Mouse (Mus musculus) stomach, embryonic 16.5 days (tissue): ENCODE results near the gene Ankrd66. TPM values are rescaled to one million over a fixed set of nuclear protein-coding genes. Genes with fewer than 3 reads are reported as not detected.
A peak's percentile ranks its signal among the peaks of the same experiment; 100 is the strongest.

Experiments
- ATAC-seq: fragments of 200-750 bp; cut with Nextera tagmentation; 2 replicates; pipeline ENCODE4 v1.8.0; 2017; ENCODE audit warnings: moderate number of reproducible peaks, moderate TSS enrichment; ENCODE audit not compliant: insufficient read depth, low FRiP score
- H3K27ac ChIP-seq: fragments of 300-500 bp; sonication (generic); 2 replicates; pipeline ENCODE4 v1.5.1; 2014; ENCODE audit warnings: low read length
- H3K27me3 ChIP-seq: fragments of 300-500 bp; sonication (generic); 2 replicates; pipeline ENCODE4 v1.6.1; 2014; ENCODE audit warnings: low read length, control low read depth, mixed read lengths; ENCODE audit not compliant: control insufficient read depth, insufficient read depth
- H3K36me3 ChIP-seq: fragments of 300-500 bp; sonication (generic); 2 replicates; pipeline ENCODE4 v1.6.1; 2014; ENCODE audit warnings: low read length; ENCODE audit not compliant: control insufficient read depth, insufficient read depth
- H3K4me1 ChIP-seq: fragments of 300-500 bp; sonication (generic); 2 replicates; pipeline ENCODE4 v1.6.1; 2014; ENCODE audit warnings: low read length, control low read depth, mixed read lengths; ENCODE audit not compliant: control insufficient read depth, insufficient read depth
- H3K4me2 ChIP-seq: fragments of 300-500 bp; sonication (generic); 2 replicates; pipeline ENCODE4 v1.6.1; 2014; ENCODE audit warnings: low read depth, low read length, mixed read lengths
- H3K4me3 ChIP-seq: fragments of 300-500 bp; sonication (generic); replicated peaks from 2 replicates; pipeline ENCODE4 v1.5.1; 2014; ENCODE audit warnings: mild to moderate bottlenecking, low read length
- H3K9ac ChIP-seq: fragments of 300-500 bp; sonication (generic); 2 replicates; pipeline ENCODE4 v1.6.1; 2014; ENCODE audit warnings: low read length
- H3K9me3 ChIP-seq: fragments of 300-500 bp; sonication (generic); replicated peaks from 2 replicates; pipeline ENCODE4 v1.6.1; 2016; ENCODE audit warnings: low read length, control low read depth; ENCODE audit not compliant: control insufficient read depth
- WGBS: fragments of 180-500 bp; shearing (Covaris S2); extraction: QIAGEN DNeasy Blood & Tissue Kit; methylation state at CpG from one replicate; pipeline ENCODE4 v1.1.7; 2014; 5-methylcytosine and 5-hydroxymethylcytosine counted together
- polyA plus RNA-seq: library from polyadenylated mRNA; unstranded; fragments of >200 nt; fragmentation: Nextera tagmentation; extraction: Ambion mirVana; gene quantifications from 2 replicates; pipeline ENCODE4 v1.2.1, GENCODE M21; 2015

The Ankrd66 gene
- polyA plus RNA-seq, 1 experiment from 2014 or later, result not detected

DNA sequence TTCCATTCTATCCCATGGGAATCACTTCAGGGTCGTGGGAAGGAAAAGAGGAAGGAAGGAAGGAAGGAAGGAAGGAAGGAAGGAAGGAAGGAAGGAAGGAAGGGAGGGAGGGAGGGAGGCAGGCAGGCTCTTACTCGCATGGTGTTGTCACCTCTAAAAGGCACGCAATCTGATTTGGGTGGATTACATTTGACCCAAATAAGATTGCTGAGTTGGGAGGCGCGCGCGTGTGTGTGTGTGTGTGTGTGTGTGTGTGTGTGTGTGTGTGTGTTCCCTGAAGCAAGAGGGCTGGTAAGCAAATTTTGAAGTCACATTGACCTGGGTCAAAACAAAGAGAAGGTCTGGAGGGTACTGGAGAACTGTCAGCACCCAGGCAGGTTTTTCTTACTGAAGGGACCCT, 25.8 kb upstream of the Ankrd66 start:
- peaks cover 2% of the 10 kb centered on the region for H3K4me1 ChIP-seq
- WGBS, result 67% methylated on average over 7 of the region's 7 CpGs
- no peak for ATAC-seq
- no peak overlapping the region for H3K9ac ChIP-seq
- H3K4me2 ChIP-seq, result no peak overlapping the region
- no peaks in the 10 kb centered on the region for H3K27me3 ChIP-seq
- H3K4me3 ChIP-seq, result no peak overlapping the region
- no peaks in the 10 kb centered on the region for H3K9me3 ChIP-seq
- H3K36me3 ChIP-seq, result no peaks in the 10 kb centered on the region
- no peak overlapping the region for H3K27ac ChIP-seq

DNA sequence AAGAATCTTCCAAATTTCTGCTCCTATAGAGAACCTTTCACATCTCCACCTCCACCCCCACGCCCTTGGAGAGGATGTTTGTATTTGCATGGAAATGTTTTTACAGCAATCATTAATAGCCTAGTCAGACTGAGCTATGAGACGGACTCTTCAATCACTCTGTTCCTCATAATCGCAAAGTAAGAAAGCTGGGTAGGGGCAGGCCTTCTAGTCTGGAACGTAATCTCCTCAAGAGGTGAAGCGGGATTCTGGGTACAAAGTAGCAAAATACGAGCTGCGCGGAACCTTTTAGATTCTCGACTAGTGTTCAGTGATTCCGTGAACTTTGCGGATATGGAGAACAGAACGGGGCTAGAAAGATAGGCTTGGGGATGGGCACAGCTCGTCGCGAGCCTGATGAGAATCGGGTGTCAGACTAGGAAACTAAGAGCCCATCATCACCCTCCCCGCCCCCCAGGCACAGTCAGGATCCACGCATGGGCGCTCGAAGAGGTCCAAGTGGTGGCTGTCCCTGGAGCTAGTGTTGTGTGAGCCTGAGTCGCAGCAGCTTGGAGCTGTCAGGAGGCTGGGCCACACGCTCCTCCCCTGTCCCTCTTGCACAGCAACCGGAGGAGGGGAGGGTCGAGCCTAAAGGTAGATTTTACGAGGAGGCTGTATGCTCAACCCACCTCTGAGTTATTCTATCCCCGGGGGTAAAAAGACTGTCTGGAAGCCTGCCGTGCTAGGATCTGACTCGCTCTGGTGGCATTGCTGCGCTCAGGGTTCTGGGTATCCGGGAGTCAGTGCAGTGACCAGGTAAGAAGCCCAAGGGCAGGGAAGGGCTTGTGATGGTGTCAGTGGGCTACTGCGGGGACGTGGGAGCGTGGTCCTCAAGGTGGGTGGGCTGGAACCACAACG, 24.8 kb upstream of the Ankrd66 start, which contains the start of gene Pla2g7:
Gene Pla2g7 (plus strand): TSS at position 107 of the 897 bp plus-strand sequence.
- under 1% methylated on average over 34 of the region's 34 CpGs for WGBS
- ATAC-seq, result peak; percentile 72; the same call in 1 of the 2 replicates
- Histone ChIP-seq H3K4me2 (peak within 1 kb of the TSS; percentile 91), H3K9ac (peak within 1 kb of the TSS; percentile 74), H3K4me1 (peaks cover 2% of the 10 kb centered on the region), H3K4me3 (peak within 1 kb of the TSS; percentile 54), H3K9me3 (no peaks in the 10 kb centered on the region), H3K27ac (no peak within 1 kb of the TSS), H3K27me3 (no peaks in the 10 kb centered on the region), H3K36me3 (no peaks in the 10 kb centered on the region)

DNA sequence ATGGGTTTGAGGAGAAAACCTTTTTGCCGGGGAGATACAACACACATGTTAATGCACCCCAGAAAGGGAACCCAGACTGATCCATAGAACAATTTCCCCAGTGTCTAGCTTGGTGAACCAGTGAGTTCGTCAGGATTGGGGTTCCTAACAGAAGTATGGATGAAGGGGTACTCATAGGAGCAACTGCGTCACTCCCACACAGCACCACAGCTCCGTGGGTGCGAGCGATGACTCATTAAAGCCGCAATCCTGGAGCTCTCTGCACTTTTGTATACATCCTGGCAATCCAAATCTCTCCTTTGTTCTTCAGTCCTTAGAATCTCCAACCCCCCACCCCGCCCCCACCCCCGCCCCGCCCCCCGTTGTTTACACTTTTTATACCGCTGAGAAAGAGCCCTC, 24.2 kb upstream of the Ankrd66 start:
- H3K27me3 ChIP-seq, result no peaks in the 10 kb centered on the region
- H3K36me3 ChIP-seq, result no peaks in the 10 kb centered on the region
- peaks cover 2% of the 10 kb centered on the region for H3K4me1 ChIP-seq
- no peaks in the 10 kb centered on the region for H3K9me3 ChIP-seq
- H3K27ac ChIP-seq, result no peak overlapping the region
- no peak for ATAC-seq
- 7% methylated on average over 12 of the region's 12 CpGs for WGBS
- peak overlapping the region; percentile 74 for H3K9ac ChIP-seq
- peak overlapping the region; percentile 54 for H3K4me3 ChIP-seq
- peak overlapping the region; percentile 91 for H3K4me2 ChIP-seq

DNA sequence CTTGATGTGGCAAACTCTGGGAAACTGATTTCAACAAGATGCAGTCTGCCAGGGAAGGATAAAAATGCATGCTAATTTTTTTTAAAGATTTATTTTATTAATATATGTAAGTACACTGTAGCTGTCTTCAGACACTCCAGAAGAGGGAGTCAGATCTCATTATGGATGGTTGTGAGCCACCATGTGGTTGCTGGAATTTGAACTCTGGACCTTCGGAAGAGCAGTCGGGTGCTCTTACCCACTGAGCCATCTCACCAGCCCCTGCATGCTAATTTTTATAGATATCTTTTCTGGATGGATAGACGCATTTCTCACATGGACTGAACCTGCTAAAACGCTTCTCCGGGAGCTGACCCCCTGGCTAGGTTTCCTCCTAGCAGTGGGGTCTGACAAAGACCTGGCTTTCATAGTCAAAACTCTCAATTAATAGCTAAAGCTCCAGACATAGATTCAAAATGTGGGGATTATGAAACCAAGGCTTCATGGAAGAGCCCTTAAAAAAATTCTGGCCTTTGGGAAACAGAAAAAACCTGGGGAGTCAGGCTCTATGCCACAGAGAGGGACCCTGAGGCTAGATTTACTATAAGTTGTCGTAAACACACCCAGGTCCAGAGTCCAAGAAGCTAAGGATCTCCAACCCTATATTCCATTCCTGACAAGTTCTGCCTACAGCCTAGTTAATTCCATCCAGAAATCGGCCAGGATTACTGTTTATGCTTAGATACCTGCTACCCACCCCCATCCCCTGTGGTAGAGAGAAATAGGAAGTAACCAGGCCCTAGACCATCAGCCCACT, 20.0 kb upstream of the Ankrd66 start:
- H3K4me2 ChIP-seq, result no peak overlapping the region
- ATAC-seq, result no peak
- no peaks in the 10 kb centered on the region for H3K36me3 ChIP-seq
- H3K4me3 ChIP-seq, result no peak overlapping the region
- peaks cover 2% of the 10 kb centered on the region for H3K4me1 ChIP-seq
- 0 out of 2 replicates have a peak, but pooled peaks cover 3% of the 10 kb centered on the region for H3K9me3 ChIP-seq
- H3K9ac ChIP-seq, result no peak overlapping the region
- 86% methylated on average over 7 of the region's 7 CpGs for WGBS
- H3K27me3 ChIP-seq, result no peaks in the 10 kb centered on the region
- no peak overlapping the region for H3K27ac ChIP-seq

DNA sequence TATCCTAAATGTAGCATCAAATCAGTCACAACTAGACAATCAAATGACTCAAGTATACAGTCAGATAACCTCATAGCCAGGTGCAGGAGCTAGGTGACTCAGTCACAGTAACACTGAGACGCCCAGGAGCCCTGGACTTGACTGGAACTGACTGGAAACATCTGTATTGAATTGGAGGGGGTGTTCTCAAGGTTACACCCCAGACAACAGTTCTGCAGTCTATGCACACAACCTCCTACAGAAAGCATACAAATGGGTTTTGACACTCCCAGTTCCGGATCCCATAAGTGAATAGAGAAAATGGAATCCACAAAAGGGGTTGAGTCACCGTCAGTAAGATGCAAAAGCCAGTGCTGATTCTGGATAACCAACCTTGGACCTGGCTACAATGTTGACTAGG, 15.2 kb upstream of the Ankrd66 start:
- Histone ChIP-seq H3K4me2 (no peak overlapping the region), H3K9me3 (0 out of 2 replicates have a peak, but pooled peaks cover 3% of the 10 kb centered on the region), H3K9ac (no peak overlapping the region), H3K27me3 (no peaks in the 10 kb centered on the region), H3K27ac (no peak overlapping the region), H3K4me1 (no peaks in the 10 kb centered on the region), H3K4me3 (no peak overlapping the region), H3K36me3 (no peaks in the 10 kb centered on the region)
- ATAC-seq, result no peak
- WGBS, result 77% methylated on average over 3 of the region's 3 CpGs

DNA sequence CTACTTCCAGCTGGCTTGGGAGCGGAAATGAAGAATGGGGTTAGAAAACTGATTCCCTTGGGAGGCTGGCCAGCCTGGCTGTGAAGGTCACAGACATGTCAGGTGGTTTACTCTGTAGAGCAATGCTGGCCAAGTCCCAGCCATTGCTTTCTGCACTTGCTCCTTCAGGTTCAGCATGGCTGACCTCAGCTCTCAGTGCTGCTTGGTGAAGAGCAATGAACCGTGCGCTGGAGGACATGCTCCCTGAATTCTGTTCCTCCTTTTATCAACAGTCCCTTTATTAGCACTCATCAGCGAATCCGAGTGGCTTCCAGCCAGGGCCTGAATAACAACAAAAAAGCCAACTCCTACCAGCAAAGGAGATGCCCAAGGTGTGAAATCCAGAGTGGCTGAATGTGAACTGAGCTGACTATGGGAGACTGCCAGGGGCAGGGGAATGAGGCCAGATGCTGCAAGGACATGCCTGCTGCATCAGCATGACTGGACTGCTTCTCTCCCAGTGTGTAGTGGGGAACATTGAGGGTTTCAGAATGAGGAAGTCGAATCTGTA, 14.2 kb upstream of the Ankrd66 start:
- Histone ChIP-seq H3K9ac (no peak overlapping the region), H3K27ac (no peak overlapping the region), H3K36me3 (no peaks in the 10 kb centered on the region), H3K4me1 (no peaks in the 10 kb centered on the region), H3K4me2 (no peak overlapping the region), H3K27me3 (no peaks in the 10 kb centered on the region), H3K9me3 (0 out of 2 replicates have a peak, but pooled peaks cover 3% of the 10 kb centered on the region), H3K4me3 (no peak overlapping the region)
- ATAC-seq, result no peak
- 71% methylated on average over 6 of the region's 6 CpGs for WGBS

DNA sequence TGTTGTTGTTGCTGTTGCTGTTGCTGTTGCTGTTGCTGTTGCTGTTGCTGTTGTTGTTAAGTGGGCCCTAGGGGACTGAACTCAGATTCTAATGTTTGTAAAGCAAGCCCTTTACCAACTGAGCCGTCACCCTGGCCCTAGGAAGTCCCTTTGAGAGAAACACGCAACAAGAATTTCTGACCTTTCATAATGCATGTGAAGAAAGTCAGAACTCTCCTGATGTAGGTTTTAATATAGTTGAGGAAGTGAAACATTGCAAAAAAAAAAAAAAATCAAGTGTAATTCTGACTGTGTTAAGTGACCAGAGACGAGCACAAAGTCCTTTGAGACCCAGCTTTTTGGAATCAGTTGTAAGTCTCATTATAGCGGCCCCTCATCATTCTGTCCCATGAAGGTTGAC, 13.7 kb upstream of the Ankrd66 start:
- no peaks in the 10 kb centered on the region for H3K27me3 ChIP-seq
- H3K9me3 ChIP-seq, result 0 out of 2 replicates have a peak, but pooled peaks cover under 1% of the 10 kb centered on the region
- no peak overlapping the region for H3K4me3 ChIP-seq
- no peak overlapping the region for H3K9ac ChIP-seq
- no peak overlapping the region for H3K27ac ChIP-seq
- WGBS, result 87% methylated on average over 4 of the region's 4 CpGs
- no peak overlapping the region for H3K4me2 ChIP-seq
- no peaks in the 10 kb centered on the region for H3K36me3 ChIP-seq
- no peak for ATAC-seq
- H3K4me1 ChIP-seq, result no peaks in the 10 kb centered on the region

DNA sequence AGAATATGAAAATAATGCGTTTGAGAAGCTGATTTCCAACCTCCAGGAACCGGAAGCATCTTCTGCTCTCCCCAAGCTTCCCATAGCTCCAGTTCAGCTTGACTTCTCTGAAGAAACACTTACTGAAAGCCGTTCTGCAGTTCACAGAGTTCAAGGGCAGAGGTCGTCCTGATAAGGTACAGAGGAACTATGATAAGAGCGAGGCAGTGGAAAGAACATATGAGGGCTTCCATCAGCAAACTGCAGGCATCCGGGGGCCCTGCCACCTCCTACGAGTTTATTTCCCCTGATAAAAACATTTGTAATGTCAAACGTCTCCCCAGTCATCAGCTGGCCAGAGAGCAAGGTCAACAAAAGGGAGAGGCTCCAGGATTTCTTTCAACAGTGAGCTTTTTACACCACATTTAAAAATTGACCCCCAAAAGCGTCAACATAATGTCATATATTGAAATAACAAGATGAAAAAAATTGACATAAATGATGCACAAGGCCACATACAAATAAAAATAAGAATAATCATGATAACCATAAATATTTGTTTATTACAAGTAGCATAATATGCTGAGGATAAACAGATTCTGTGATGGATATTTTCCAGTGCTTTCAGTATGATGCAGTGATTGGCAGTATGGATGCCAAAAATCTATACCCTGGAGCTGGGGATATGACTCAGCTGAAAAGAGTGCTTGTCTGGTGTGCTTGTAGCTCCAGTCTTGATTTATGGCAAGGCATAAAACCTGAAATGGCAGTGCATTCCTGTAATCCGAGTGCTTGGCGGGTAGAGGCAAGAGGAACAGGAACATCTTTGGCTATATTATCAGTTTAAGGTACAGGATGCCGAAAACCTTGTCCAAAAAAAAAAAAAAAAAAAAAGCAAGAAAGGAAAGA, 11.3 kb upstream of the Ankrd66 start:
- no peaks in the 10 kb centered on the region for H3K9me3 ChIP-seq
- H3K27me3 ChIP-seq, result no peaks in the 10 kb centered on the region
- H3K27ac ChIP-seq, result no peak overlapping the region
- no peak overlapping the region for H3K4me2 ChIP-seq
- no peaks in the 10 kb centered on the region for H3K36me3 ChIP-seq
- H3K4me3 ChIP-seq, result no peak overlapping the region
- no peaks in the 10 kb centered on the region for H3K4me1 ChIP-seq
- WGBS, result 32% methylated on average over 12 of the region's 12 CpGs
- no peak overlapping the region for H3K9ac ChIP-seq
- peak; percentile 29; the same call in 1 of the 2 replicates for ATAC-seq
